Mouse (Mus musculus): ENCODE measurements at regions not wholly inside any gene's neighbourhood (a gene's known extent, or its start where the extent isn't known, plus 50 kb on each side); places are given as distances from the start of the nearest gene placed in this dataset.

- TF ChIP-seq GATA1 (IDR thresholded peaks at IDR 0.05; ENCODE audit: borderline replicate concordance, low read length) = no peak
- no peak for TF ChIP-seq FLI1 (IDR thresholded peaks at IDR 0.05; ENCODE audit: low read length)
Measured at GRCm38 (mm10) chr7:70575614-70576013, 209.1 kb upstream of the Nr2f2 start.

Data from megakaryocyte, embryonic 14.5 days (primary cell).